Mouse (Mus musculus) ES-E14 (cell line): ENCODE data around the gene Olfr406. TPM values are rescaled to one million over a fixed set of nuclear protein-coding genes. Genes with fewer than 3 reads are reported as not detected.

ENCODE experiments used
- DNase-seq: peaks from one replicate; pipeline ENCODE4 v3.0.0-alpha.2; 2013; ENCODE audit warnings: low read depth, low spot score
- H3K27ac ChIP-seq: 2 replicates; pipeline ENCODE4 v1.5.1; 2012; ENCODE audit warnings: low read depth, mild to moderate bottlenecking, low read length, moderate library complexity, mixed read lengths; ENCODE audit not compliant: poor library complexity, insufficient read depth, severe bottlenecking
- H3K36me3 ChIP-seq: 2 replicates; pipeline ENCODE4 v1.6.1; 2012; ENCODE audit warnings: mild to moderate bottlenecking, low read length, moderate library complexity, mixed read lengths; ENCODE audit not compliant: control insufficient read depth, poor library complexity, insufficient read depth, severe bottlenecking
- H3K4me1 ChIP-seq, 2 experiments: fragments of 150-350 bp in 1 of 2; sonication (generic) in 1 of 2; 2 replicates each; pipeline ENCODE4 v1.6.1; 2012; ENCODE audit warnings: low read length in 2 of 2, mild to moderate bottlenecking in 1 of 2, mixed read lengths in 1 of 2; ENCODE audit not compliant: control insufficient read depth in 2 of 2, insufficient read depth in 2 of 2, poor library complexity in 1 of 2
- H3K4me3 ChIP-seq, 2 experiments: fragments of 150-350 bp in 1 of 2; sonication (generic) in 1 of 2; 2 replicates each; pipeline ENCODE4 v1.5.1; 2012; ENCODE audit warnings: low read length in 2 of 2, low read depth in 1 of 2, mild to moderate bottlenecking in 1 of 2, mixed read lengths in 1 of 2; ENCODE audit not compliant: insufficient read depth in 1 of 2, poor library complexity in 1 of 2, severe bottlenecking in 1 of 2
- H3K9ac ChIP-seq: 2 replicates; pipeline ENCODE4 v1.6.1; 2012; ENCODE audit warnings: low read depth, mild to moderate bottlenecking, low read length, mixed read lengths; ENCODE audit not compliant: poor library complexity, insufficient read depth, severe bottlenecking
- H3K9me3 ChIP-seq: fragments of 150-350 bp; sonication (generic); 2 replicates; pipeline ENCODE4 v1.6.1; 2012; ENCODE audit warnings: low read depth, mild to moderate bottlenecking, low read length; ENCODE audit not compliant: control insufficient read depth, insufficient read depth
- CHD2 ChIP-seq: IDR thresholded peaks from 2 replicates; pipeline ENCODE4 v1.6.1; 2014; ENCODE audit warnings: mild to moderate bottlenecking, low read depth, low read length, inconsistent platforms
- HCFC1 ChIP-seq: IDR thresholded peaks from 2 replicates; pipeline ENCODE4 v1.6.1; 2012; ENCODE audit warnings: low read length, inconsistent platforms, borderline replicate concordance; ENCODE audit not compliant: insufficient read depth
- MAFK ChIP-seq: IDR thresholded peaks from 2 replicates; pipeline ENCODE4 v1.6.1; 2014; ENCODE audit warnings: mild to moderate bottlenecking, low read depth, low read length, inconsistent platforms; ENCODE audit not compliant: insufficient read depth
- ZC3H11A ChIP-seq: IDR thresholded peaks from 2 replicates; pipeline ENCODE4 v1.6.1; 2012; ENCODE audit warnings: low read depth, mild to moderate bottlenecking, inconsistent platforms, low read length, borderline replicate concordance
- ZNF384 ChIP-seq: IDR thresholded peaks from 2 replicates; pipeline ENCODE4 v1.6.1; 2012; ENCODE audit warnings: low read depth, low read length, inconsistent platforms
- in situ Hi-C, 2 experiments: fragments of 600-800 bp; cut with MboI; formaldehyde crosslinking; loops; one replicate each; pipeline ENCODE4 v1.15.1; 2025; ENCODE audit warnings: low sequenced_read_pairs in 2 of 2, inconsistent platforms in 1 of 2; ENCODE audit not compliant: unreplicated experiment in 2 of 2
- total RNA-seq: library from RNA; depleted of rRNA; stranded (reverse); fragments of 300-350 nt; gene quantifications from 2 replicates; pipeline ENCODE4 v1.2.3, GENCODE M21; 2012; rRNA removed

The Olfr406 gene
- total RNA-seq, result not detected in 2 replicates

- no peak within 1 kb of the TSS for H3K9ac ChIP-seq
- no peak within 1 kb of the TSS for H3K27ac ChIP-seq
These were observed at the start of gene Olfr406 for GRCm38 (mm10) chr11:74259508-74259907. Olfr406 (plus strand) TSS chr11:74259808.

DNA sequence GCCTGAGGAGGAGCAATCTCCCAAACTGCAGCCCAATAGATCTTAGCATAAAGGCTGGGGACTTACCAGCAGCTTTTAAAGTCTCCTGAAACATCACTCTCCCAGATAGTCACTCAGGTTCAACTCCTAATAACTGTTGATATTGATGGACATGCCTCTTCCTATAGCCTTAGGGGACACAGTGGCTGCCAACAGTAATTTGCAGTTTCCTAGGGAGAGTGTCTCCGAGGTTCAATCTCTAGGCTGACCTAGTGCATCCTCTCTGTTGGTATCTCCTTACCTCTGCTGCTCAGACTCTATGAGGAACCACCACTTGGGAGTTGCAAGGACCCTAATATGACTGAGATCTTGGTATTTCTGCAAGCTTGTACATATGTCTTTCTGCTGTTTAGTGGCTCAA is 48.3 kb upstream of the Olfr406 start, which contains the start of gene Olfr43:
Olfr43 (minus strand) TSS at position 101 of the 400 bp plus-strand sequence.
- no peaks in the 10 kb centered on the region for H3K9me3 ChIP-seq

More at GRCm38 (mm10) chr11:74259508-74259907, at the start of gene Olfr406:
- TF ChIP-seq MAFK (no peak), CHD2 (no peak), ZC3H11A (no peak), HCFC1 (no peak), ZNF384 (no peak)
- H3K4me1 ChIP-seq, result no peaks in the 10 kb centered on the region
- H3K36me3 ChIP-seq, result no peaks in the 10 kb centered on the region
- no peak for DNase-seq
- H3K9me3 ChIP-seq, result no peaks in the 10 kb centered on the region
- in situ Hi-C loops, result no loop called here
- H3K4me3 ChIP-seq, result no peak within 1 kb of the TSS

GRCm38 (mm10) chr11:74241201-74241600 is 18.4 kb upstream of the Olfr406 start:
- Histone ChIP-seq H3K27ac (no peak overlapping the region), H3K4me1 (no peaks in the 10 kb centered on the region), H3K9ac (no peak overlapping the region), H3K36me3 (no peaks in the 10 kb centered on the region), H3K9me3 (no peaks in the 10 kb centered on the region), H3K4me3 (no peak overlapping the region)
- in situ Hi-C loops, result no loop called here
- no peak for DNase-seq
- TF ChIP-seq CHD2 (no peak), HCFC1 (no peak), ZNF384 (no peak)

More for the DNA sequence above, 48.3 kb upstream of the Olfr406 start, which contains the start of gene Olfr43:
- Histone ChIP-seq H3K9ac (no peak within 1 kb of the TSS), H3K4me1 (no peaks in the 10 kb centered on the region), H3K27ac (no peak within 1 kb of the TSS), H3K36me3 (no peaks in the 10 kb centered on the region), H3K4me3 (no peak within 1 kb of the TSS)
- in situ Hi-C loops, result no loop called here
- DNase-seq, result no peak
- no peak for TF ChIP-seq ZC3H11A
- TF ChIP-seq ZNF384, result no peak
- no peak for TF ChIP-seq CHD2
- no peak for TF ChIP-seq HCFC1
- TF ChIP-seq MAFK, result no peak

GRCm38 (mm10) chr11:74283436-74283835 is 23.8 kb downstream of the Olfr406 start, which contains the start of gene Olfr59:
Olfr59 (plus strand) TSS chr11:74283736.
- Histone ChIP-seq H3K27ac (no peak within 1 kb of the TSS), H3K4me1 (no peaks in the 10 kb centered on the region), H3K4me3 (no peak within 1 kb of the TSS), H3K9ac (no peak within 1 kb of the TSS), H3K9me3 (no peaks in the 10 kb centered on the region), H3K36me3 (no peaks in the 10 kb centered on the region)
- DNase-seq, result no peak
- in situ Hi-C loops, result no loop called here
- TF ChIP-seq HCFC1 (no peak), MAFK (no peak), CHD2 (no peak), ZNF384 (no peak), ZC3H11A (no peak)

DNA sequence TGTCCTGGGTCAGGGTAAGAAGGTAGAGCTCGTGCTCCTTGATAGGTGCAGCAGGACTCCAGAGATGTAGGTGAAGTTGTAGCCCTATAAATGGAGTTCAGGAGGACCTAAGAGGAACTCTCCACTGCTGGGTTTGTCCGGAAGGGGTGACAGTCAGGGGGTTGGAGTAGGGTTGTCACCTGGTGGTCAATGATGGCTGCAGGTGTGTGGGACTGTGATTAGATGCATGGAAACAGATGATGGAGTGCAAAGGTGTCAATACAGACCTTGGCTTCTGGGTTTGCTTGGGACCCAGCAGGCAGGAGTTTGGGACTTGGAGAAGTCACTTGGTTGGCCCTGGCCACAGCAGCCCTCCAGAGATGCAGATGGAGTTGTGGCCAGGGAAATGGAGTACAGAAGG is 27.6 kb downstream of the Olfr406 start:
- H3K9ac ChIP-seq, result no peak overlapping the region
- no peak overlapping the region for H3K27ac ChIP-seq
- H3K4me1 ChIP-seq, result no peaks in the 10 kb centered on the region
- no peak for DNase-seq
- H3K36me3 ChIP-seq, result no peaks in the 10 kb centered on the region
- in situ Hi-C loops, result no loop called here
- H3K4me3 ChIP-seq, result no peak overlapping the region
- H3K9me3 ChIP-seq, result no peaks in the 10 kb centered on the region
- TF ChIP-seq HCFC1 (no peak), CHD2 (no peak), ZNF384 (no peak), MAFK (no peak), ZC3H11A (no peak)

Other genes starting within 250 kb of the Olfr406 start
- gene Olfr139, start 203.3 kb upstream of the Olfr406 start, total RNA-seq, result not detected in 2 replicates
- gene Olfr399, start 203.2 kb upstream of the Olfr406 start, total RNA-seq, result not detected in 2 replicates
- gene Zfp616, start 189.9 kb upstream of the Olfr406 start, total RNA-seq, result not detected in 2 replicates
- gene Olfr401, start 146.1 kb upstream of the Olfr406 start, total RNA-seq, result not detected in 2 replicates
- gene Olfr402, start 106.3 kb upstream of the Olfr406 start, total RNA-seq, result not detected in 2 replicates
- not detected in 2 replicates for gene Olfr403, start 73.6 kb upstream of the Olfr406 start, total RNA-seq
- not detected in 2 replicates for gene Olfr43, start 48.4 kb upstream of the Olfr406 start, total RNA-seq
- not detected in 2 replicates for gene Olfr59, start 23.9 kb downstream of the Olfr406 start, total RNA-seq
- not detected in 2 replicates for gene Olfr410, start 78.2 kb downstream of the Olfr406 start, total RNA-seq
- gene Olfr411, start 92.8 kb downstream of the Olfr406 start, total RNA-seq, result not detected in 2 replicates
- not detected in 2 replicates for gene Olfr412, start 102.3 kb downstream of the Olfr406 start, total RNA-seq